In genomic region chr11:80715115-80715514, GRCm38 (mm10) we compare ENCODE assay signal across 15 mouse cellular contexts.
DNase-seq lines count a peak whose midpoint lies in the region; ATAC-seq and TF ChIP-seq lines count a peak whose summit lies in the region.
"Had no signal": no experiment of that assay in that cellular context is flagged by ENCODE, and none has a peak within 500 bp of the region (broad histone marks: within the 10 kb centered on the region; RNA-seq: fewer than 3 reads in every experiment).

No protein-coding gene starts in this region.

- no peak for TF ChIP-seq POLR2A in lung, adult 2 months (IDR thresholded peaks at IDR 0.05; ENCODE audit: borderline replicate concordance, extremely low read depth, low read depth, low read length)

- H3K36me3 ChIP-seq in lung, embryonic 14.5 days (ENCODE audit: insufficient read depth): no peaks in the 10 kb centered on the region
- no peaks in the 10 kb centered on the region for H3K36me3 ChIP-seq in hindbrain, embryonic 16.5 days (ENCODE audit: control insufficient read depth, insufficient read depth, low read length)
- H3K36me3 ChIP-seq: G1E; limb, embryonic 10.5 days; liver, embryonic 15.5 days; midbrain, embryonic 15.5 days had no signal

- TF ChIP-seq CTCF in gastrocnemius, adult 2 months (IDR thresholded peaks at IDR 0.05): no peak
- no peak for TF ChIP-seq CTCF in lung, adult 2 months (IDR thresholded peaks at IDR 0.05; ENCODE audit: insufficient read depth, low read length)
- TF ChIP-seq CTCF in lung, embryonic 14.5 days (IDR thresholded peaks at IDR 0.05; ENCODE audit: low read depth): no peak

- 33% methylated on average over 2 of the region's 2 CpGs for WGBS in lung, adult 2 months
- WGBS in lung, embryonic 14.5 days: 67% methylated on average over 2 of the region's 2 CpGs
- WGBS in hindbrain, embryonic 16.5 days: 78% methylated on average over 2 of the region's 2 CpGs

- no peak overlapping the region for H3K4me3 ChIP-seq in gastrocnemius, adult 2 months
- no peak overlapping the region for H3K4me3 ChIP-seq in lung, adult 2 months (replicated peaks; ENCODE audit: extremely low read depth, low read depth, low read length)
- no peak overlapping the region for H3K4me3 ChIP-seq in lung, embryonic 14.5 days (ENCODE audit: low read depth, low read length)
- no peak overlapping the region for H3K4me3 ChIP-seq in hindbrain, embryonic 16.5 days (ENCODE audit: low read length)
- H3K4me3 ChIP-seq: limb, embryonic 10.5 days; liver, embryonic 15.5 days; midbrain, embryonic 15.5 days had no signal

- H3K27ac ChIP-seq in gastrocnemius, adult 2 months: peak overlapping the region; percentile 83
- no peak overlapping the region for H3K27ac ChIP-seq in lung, embryonic 14.5 days (ENCODE audit: low read depth)
- no peak overlapping the region for H3K27ac ChIP-seq in hindbrain, embryonic 16.5 days (ENCODE audit: low read depth, low read length)
- H3K27ac ChIP-seq: limb, embryonic 10.5 days; liver, embryonic 15.5 days; midbrain, embryonic 15.5 days had no signal

- H3K4me2 ChIP-seq in lung, embryonic 14.5 days: no peak overlapping the region
- H3K4me2 ChIP-seq in hindbrain, embryonic 16.5 days (ENCODE audit: low read length): no peak overlapping the region
- H3K4me2 ChIP-seq: liver, embryonic 15.5 days; midbrain, embryonic 15.5 days had no signal

- no peaks in the 10 kb centered on the region for H3K27me3 ChIP-seq in lung, embryonic 14.5 days (ENCODE audit: insufficient read depth, low read length)
- H3K27me3 ChIP-seq in hindbrain, embryonic 16.5 days (replicated peaks; ENCODE audit: control insufficient read depth, insufficient read depth, low read length): no peaks in the 10 kb centered on the region
- H3K27me3 ChIP-seq: liver, embryonic 15.5 days; midbrain, embryonic 15.5 days had no signal

- no peak overlapping the region for H3K9ac ChIP-seq in lung, embryonic 14.5 days
- no peak overlapping the region for H3K9ac ChIP-seq in hindbrain, embryonic 16.5 days (ENCODE audit: low read depth, low read length)
- H3K9ac ChIP-seq: liver, embryonic 15.5 days; midbrain, embryonic 15.5 days had no signal

- intact Hi-C loops in gastrocnemius, adult 2 months (cut with DNase I): no loop called here

- DNase-seq in gastrocnemius, adult 2 months: no peak
- no peak for DNase-seq in gastrocnemius, adult 8-10 months (ENCODE audit: low spot score in 2 of 2)
- peak; percentile 63 to 76 for DNase-seq in lung, adult 18-20 months
- no peak for DNase-seq in lung, adult 2 months
- peak; percentile 20 for DNase-seq in lung, embryonic 14.5 days
- no peak for DNase-seq in layer of hippocampus, postnatal 14 days (ENCODE audit: low spot score in 2 of 2)
- DNase-seq: B cell, adult 2 months; cerebellum, adult 8-10 months; layer of hippocampus, adult 9-11 months had no signal

- no peak for ATAC-seq in lung, embryonic 14.5 days (ENCODE audit: insufficient read depth)
- no peak for ATAC-seq in megakaryocyte-erythroid progenitor cell, adult 5-6 weeks (replicated peaks; ENCODE audit: low FRiP score, low TSS enrichment, poor library complexity, severe bottlenecking)
- no peak for ATAC-seq in hindbrain, embryonic 16.5 days
- ATAC-seq: midbrain, embryonic 15.5 days had no signal

- peaks cover 37% of the 10 kb centered on the region for H3K4me1 ChIP-seq in lung, adult 2 months (ENCODE audit: control insufficient read depth, insufficient read depth, low read length)
- 0 out of 2 replicates have a peak, but pooled peaks cover 3% of the 10 kb centered on the region for H3K4me1 ChIP-seq in lung, embryonic 14.5 days (ENCODE audit: insufficient read depth)
- no peaks in the 10 kb centered on the region for H3K4me1 ChIP-seq in hindbrain, embryonic 16.5 days (ENCODE audit: control insufficient read depth, insufficient read depth, low read depth, low read length)
- H3K4me1 ChIP-seq: limb, embryonic 10.5 days; liver, embryonic 15.5 days; midbrain, embryonic 15.5 days had no signal

- H3K9me3 ChIP-seq in lung, embryonic 14.5 days (ENCODE audit: low read depth, low read length): no peaks in the 10 kb centered on the region
- no peaks in the 10 kb centered on the region for H3K9me3 ChIP-seq in hindbrain, embryonic 16.5 days (ENCODE audit: control insufficient read depth, low read length)
- H3K9me3 ChIP-seq: limb, embryonic 10.5 days; liver, embryonic 15.5 days; midbrain, embryonic 15.5 days had no signal

Comparison
In these comparisons a context has a peak if more than half of its experiments do, and no peak if none do; other contexts are left out.
1. DNase-seq: peak in lung, adult 18-20 months (2 of 2) and lung, embryonic 14.5 days (single experiment); none in gastrocnemius, adult 2 months (single experiment), gastrocnemius, adult 8-10 months (0 of 2), lung, adult 2 months (single experiment) and layer of hippocampus, postnatal 14 days (0 of 2).